Mouse (Mus musculus) heart, embryonic 15.5 days (tissue): ENCODE data around the gene Ifi35. TPM values are rescaled to one million over a fixed set of nuclear protein-coding genes. Genes with fewer than 3 reads are reported as not detected.
"Not testable (repeated sequence)": the region's sequence is repeated elsewhere in the genome, so short reads cannot be mapped to it uniquely, and the experiment has no call there.

Experiments
- ATAC-seq: fragments of 200-750 bp; cut with Nextera tagmentation; replicated peaks from 2 replicates; pipeline ENCODE4 v1.8.0; 2017; ENCODE audit warnings: low read depth, moderate TSS enrichment; ENCODE audit not compliant: insufficient number of reproducible peaks, insufficient read depth, low FRiP score
- H3K27ac ChIP-seq: fragments of 300-500 bp; sonication (generic); 2 replicates; pipeline ENCODE4 v1.5.1; 2015; ENCODE audit warnings: mild to moderate bottlenecking, inconsistent platforms
- H3K27me3 ChIP-seq: fragments of 300-500 bp; sonication (generic); 2 replicates; pipeline ENCODE4 v1.6.1; 2015; ENCODE audit warnings: inconsistent platforms
- H3K36me3 ChIP-seq: fragments of 300-500 bp; sonication (generic); 2 replicates; pipeline ENCODE4 v1.6.1; 2015; ENCODE audit warnings: mild to moderate bottlenecking, inconsistent platforms
- H3K4me1 ChIP-seq: fragments of 300-500 bp; sonication (generic); replicated peaks from 2 replicates; pipeline ENCODE4 v1.6.1; 2015; ENCODE audit warnings: inconsistent platforms
- H3K4me2 ChIP-seq: fragments of 300-500 bp; sonication (generic); 2 replicates; pipeline ENCODE4 v1.6.1; 2015; ENCODE audit warnings: inconsistent platforms, mild to moderate bottlenecking, moderate library complexity
- H3K4me3 ChIP-seq: fragments of 300-500 bp; sonication (generic); 2 replicates; pipeline ENCODE4 v1.5.1; 2015; ENCODE audit warnings: mild to moderate bottlenecking, inconsistent platforms
- H3K9ac ChIP-seq: fragments of 300-500 bp; sonication (generic); 2 replicates; pipeline ENCODE4 v1.6.1; 2015; ENCODE audit warnings: mild to moderate bottlenecking, inconsistent platforms
- H3K9me3 ChIP-seq: fragments of 300-500 bp; sonication (generic); replicated peaks from 2 replicates; pipeline ENCODE4 v1.6.1; 2016; ENCODE audit warnings: inconsistent platforms
- WGBS: fragments of 180-500 bp; shearing (Covaris S2); methylation state at CpG from one replicate; pipeline ENCODE4 v1.1.7; 2015; ENCODE audit warnings: mixed read lengths; 5-methylcytosine and 5-hydroxymethylcytosine counted together
- polyA plus RNA-seq: library from polyadenylated mRNA; unstranded; fragments of >200 nt; fragmentation: Nextera tagmentation; extraction: Ambion mirVana; gene quantifications from 2 replicates; pipeline ENCODE4 v1.2.1, GENCODE M21; 2015

Gene Ifi35
- polyA plus RNA-seq, 1 experiment from 2014 or later: 18.0 TPM

DNA sequence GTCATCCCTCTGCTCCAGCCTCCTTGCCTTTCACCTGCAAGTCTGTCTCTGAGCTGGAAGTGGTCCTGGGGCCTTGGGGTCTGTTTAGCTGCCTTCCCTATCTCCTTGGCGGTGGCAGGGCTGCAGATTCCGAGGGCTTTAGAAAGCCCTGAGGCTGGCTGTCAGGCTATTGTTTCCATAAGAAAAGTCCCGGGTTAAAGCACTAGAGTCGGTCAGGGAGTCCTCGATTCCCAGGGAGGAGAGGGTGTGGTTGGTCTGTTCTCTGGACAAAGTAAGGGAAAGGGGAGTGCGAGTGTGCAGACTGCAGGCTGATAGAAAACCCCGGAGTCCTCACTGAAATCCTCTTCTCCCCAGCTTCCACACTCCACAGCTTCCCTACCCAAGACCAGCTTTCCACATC is 22.0 kb downstream of the Ifi35 start:
- 32% methylated on average over 7 of the region's 7 CpGs for WGBS
- Histone ChIP-seq H3K4me2 (no peak overlapping the region), H3K36me3 (no peaks in the 10 kb centered on the region), H3K27ac (no peak overlapping the region), H3K9ac (no peak overlapping the region), H3K4me3 (no peak overlapping the region), H3K4me1 (peaks cover 28% of the 10 kb centered on the region), H3K27me3 (no peaks in the 10 kb centered on the region), H3K9me3 (no peaks in the 10 kb centered on the region)
- no peak for ATAC-seq

DNA sequence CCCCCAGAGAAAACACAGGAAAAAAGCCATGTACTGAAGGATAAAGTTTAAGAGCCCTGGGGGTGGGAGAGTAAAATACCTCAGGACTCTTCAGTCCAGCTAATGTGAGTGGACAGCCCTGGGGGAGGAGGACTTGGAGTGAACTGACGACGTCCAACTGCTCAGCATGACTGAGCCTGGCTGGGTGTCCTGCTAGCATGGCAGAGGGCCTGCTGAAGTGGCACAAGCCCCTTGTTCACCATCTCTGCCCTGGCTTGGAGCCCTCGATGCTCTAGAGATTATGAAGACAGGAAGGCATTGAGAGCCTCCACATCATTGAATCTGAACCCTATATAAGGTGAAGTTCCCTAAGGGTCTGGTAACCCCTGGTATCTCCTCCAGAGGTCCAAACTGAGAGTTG is 23.7 kb downstream of the Ifi35 start:
- no peaks in the 10 kb centered on the region for H3K36me3 ChIP-seq
- no peak overlapping the region for H3K4me2 ChIP-seq
- ATAC-seq: no peak
- 44% methylated on average over 3 of the region's 3 CpGs for WGBS
- H3K27me3 ChIP-seq: no peaks in the 10 kb centered on the region
- no peaks in the 10 kb centered on the region for H3K9me3 ChIP-seq
- no peak overlapping the region for H3K4me3 ChIP-seq
- no peak overlapping the region for H3K27ac ChIP-seq
- no peak overlapping the region for H3K9ac ChIP-seq
- peaks cover 20% of the 10 kb centered on the region for H3K4me1 ChIP-seq

DNA sequence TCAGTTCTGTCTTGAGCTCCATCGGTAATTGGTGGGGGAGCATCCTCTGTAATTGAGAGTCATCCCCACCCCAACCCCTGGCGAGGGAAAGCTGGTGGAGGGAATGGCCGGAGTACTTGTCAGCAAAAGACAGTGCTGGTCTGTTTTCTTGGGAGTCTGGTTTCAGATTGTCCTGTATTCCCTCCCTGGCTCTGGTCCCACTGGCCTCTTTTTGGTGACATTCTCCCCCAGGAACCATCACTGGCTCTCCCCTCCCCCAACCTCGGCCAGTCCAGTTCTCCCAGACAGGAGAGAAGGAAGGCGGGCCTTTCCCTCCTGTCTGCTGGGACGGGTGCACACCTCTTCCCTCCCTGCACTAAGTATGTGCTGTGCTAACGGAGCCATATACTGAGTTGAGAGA is 24.1 kb downstream of the Ifi35 start:
- WGBS: 47% methylated on average over 7 of the region's 7 CpGs
- H3K9me3 ChIP-seq: no peaks in the 10 kb centered on the region
- H3K36me3 ChIP-seq: no peaks in the 10 kb centered on the region
- no peaks in the 10 kb centered on the region for H3K27me3 ChIP-seq
- H3K4me2 ChIP-seq: no peak overlapping the region
- no peak for ATAC-seq
- H3K4me3 ChIP-seq: no peak overlapping the region
- H3K9ac ChIP-seq: no peak overlapping the region
- H3K27ac ChIP-seq: no peak overlapping the region
- H3K4me1 ChIP-seq: peaks cover 16% of the 10 kb centered on the region

DNA sequence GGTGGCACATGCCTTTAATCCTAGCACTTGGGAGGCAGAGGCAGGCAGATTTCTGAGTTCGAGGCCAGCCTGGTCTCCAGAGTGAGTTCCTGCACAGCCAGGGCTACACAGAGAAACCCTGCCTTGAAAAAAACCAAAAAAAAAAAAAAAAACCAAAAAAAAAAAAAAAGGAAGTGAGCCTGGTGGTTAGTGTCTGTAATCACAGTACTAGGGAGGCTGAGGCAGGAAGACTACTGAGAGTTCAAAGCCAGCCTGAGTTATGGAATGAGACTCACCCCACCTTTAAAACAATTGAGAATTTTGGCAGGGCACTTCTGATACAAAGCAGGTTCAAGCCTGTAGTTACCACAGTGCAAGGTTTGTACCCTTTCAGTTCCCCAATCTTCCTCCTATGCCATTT is 25.5 kb downstream of the Ifi35 start:
- not testable (repeated sequence) for H3K4me3 ChIP-seq, H3K9me3 ChIP-seq, H3K4me2 ChIP-seq, H3K9ac ChIP-seq, H3K36me3 ChIP-seq, H3K27ac ChIP-seq, H3K27me3 ChIP-seq, ATAC-seq, H3K4me1 ChIP-seq
- 55% methylated on average over 1 of the region's 1 CpGs for WGBS

DNA sequence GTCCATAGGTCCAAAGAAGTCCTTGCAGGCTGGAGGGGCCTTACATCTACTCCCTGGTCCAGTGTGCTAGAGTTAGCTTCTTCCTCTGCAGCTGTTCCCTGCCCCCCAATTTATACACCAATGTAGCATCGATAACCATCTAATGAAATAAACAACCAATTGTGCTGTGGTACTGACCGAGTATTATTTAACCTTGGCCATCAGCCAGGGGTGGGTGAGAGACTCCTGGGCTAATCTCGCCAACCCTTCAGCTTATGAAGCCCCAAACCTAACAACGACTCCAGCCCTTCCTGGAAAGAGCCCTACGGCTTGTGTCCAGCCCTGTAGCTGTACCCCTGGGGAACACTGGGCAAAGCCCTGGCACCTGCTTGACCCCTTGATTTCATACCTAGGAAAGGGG is 26.1 kb downstream of the Ifi35 start:
- Histone ChIP-seq H3K9me3 (no peaks in the 10 kb centered on the region), H3K4me2 (no peak overlapping the region), H3K4me3 (no peak overlapping the region), H3K27ac (no peak overlapping the region), H3K4me1 (peaks cover 8% of the 10 kb centered on the region), H3K36me3 (no peaks in the 10 kb centered on the region), H3K9ac (no peak overlapping the region), H3K27me3 (no peaks in the 10 kb centered on the region)
- no peak for ATAC-seq
- 62% methylated on average over 5 of the region's 5 CpGs for WGBS

DNA sequence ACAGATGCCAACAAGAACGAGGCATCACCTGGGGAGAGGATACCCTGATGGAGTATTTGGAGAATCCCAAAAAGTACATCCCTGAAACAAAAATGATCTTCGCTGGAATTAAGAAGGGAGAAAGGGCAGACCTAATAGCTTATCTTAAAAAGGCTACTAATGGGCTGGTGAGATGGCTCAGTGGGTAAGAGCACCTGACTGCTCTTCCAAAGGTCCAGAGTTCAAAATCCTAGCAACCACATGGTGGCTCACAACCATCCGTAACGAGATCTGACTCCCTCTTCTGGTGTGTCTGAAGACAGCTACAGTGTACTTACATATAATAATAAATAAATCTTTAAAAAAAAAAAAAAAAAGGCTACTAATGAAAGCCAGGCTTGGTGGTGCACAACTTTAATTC is 28.2 kb downstream of the Ifi35 start:
- H3K27me3 ChIP-seq, H3K9me3 ChIP-seq, H3K9ac ChIP-seq, H3K4me3 ChIP-seq, H3K4me2 ChIP-seq, ATAC-seq, H3K36me3 ChIP-seq, H3K27ac ChIP-seq: not testable (repeated sequence)
- WGBS: 86% methylated on average over 4 of the region's 4 CpGs
- H3K4me1 ChIP-seq: peaks cover 17% of the 10 kb centered on the region

DNA sequence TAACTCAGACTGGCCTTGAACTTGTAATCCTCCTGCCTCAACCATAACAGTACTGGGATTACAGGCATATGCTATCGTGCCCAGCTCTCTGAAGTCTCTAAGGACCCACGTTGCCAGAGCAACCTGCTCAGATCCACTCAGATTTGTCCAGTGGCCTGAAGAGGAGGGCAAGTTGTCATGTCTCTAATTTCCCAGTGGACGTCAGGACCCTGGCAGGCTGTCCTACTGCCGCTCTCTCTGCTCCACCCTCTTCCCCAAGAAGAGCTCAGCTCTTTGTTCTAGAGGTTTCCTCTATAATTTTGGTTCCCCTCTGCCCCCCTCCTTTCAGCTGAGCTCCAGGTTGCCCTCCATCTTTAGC is 29.0 kb downstream of the Ifi35 start:
- H3K4me2 ChIP-seq: no peak overlapping the region
- no peaks in the 10 kb centered on the region for H3K36me3 ChIP-seq
- H3K27me3 ChIP-seq: no peaks in the 10 kb centered on the region
- peaks cover 20% of the 10 kb centered on the region for H3K4me1 ChIP-seq
- H3K9ac ChIP-seq: no peak overlapping the region
- no peak overlapping the region for H3K27ac ChIP-seq
- WGBS: 66% methylated on average over 4 of the region's 4 CpGs
- no peak for ATAC-seq
- no peak overlapping the region for H3K4me3 ChIP-seq
- no peaks in the 10 kb centered on the region for H3K9me3 ChIP-seq

DNA sequence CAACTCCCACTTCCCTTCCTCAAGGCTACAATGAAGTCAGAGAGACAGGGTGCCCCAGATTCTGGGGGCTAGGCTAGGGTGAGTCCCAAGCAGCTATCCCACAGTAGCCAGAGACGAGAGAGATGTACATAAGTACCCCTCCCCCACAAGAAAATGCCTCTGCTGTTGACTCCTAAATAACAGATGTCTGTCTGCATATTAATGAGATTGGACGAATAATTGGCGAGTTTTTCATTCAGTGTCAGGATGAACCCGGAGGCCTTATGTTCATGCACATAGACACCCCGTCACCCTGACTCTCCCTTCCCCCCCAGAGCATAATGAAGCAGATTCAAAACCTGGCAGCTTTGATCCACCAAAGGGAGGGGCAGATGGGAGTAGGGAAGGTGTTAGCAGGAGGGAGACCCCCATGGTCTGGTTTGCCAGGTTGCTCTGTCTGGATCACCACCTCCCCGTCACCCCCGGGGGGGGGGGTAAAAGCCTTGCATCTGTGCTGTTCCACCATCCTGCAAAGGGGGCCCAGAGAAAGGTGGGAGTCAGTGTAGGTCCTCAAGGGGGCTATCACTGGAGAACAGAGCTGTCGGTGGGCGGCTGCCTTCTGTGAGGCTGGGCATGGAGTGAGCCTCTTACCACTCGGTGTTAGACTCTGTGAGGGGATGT is 29.5 kb downstream of the Ifi35 start:
- no peak overlapping the region for H3K9ac ChIP-seq
- no peak overlapping the region for H3K27ac ChIP-seq
- no peak for ATAC-seq

DNA sequence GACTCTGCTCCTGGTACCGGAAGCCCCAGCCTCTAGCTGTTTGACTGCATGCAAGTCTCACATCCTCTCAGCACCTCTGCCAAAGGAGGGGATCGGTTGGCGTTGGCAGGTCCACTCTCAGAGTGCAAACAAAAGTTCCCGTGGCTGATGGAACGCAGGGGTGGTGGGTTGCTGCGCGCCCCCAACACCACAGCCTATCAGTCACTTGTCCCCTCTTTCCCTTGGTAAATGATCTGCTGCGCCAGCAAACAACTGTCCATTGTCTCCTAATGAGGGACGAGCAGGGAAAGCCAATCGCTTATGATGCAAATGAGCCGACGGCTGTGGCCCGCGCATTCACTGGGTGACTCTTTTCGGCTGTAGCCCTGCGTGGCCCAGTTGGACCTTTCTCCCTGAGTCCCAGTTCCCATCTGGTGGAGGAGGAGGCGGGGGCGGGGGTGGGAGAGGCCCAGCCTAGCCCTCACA is 31.0 kb downstream of the Ifi35 start:
- WGBS: 16% methylated on average over 18 of the region's 18 CpGs
- peak overlapping the region; percentile 22 for H3K4me3 ChIP-seq
- H3K27me3 ChIP-seq: no peaks in the 10 kb centered on the region
- no peak overlapping the region for H3K9ac ChIP-seq
- peak overlapping the region; percentile 49 for H3K4me2 ChIP-seq
- no peaks in the 10 kb centered on the region for H3K9me3 ChIP-seq
- no peak for ATAC-seq
- no peaks in the 10 kb centered on the region for H3K36me3 ChIP-seq
- H3K27ac ChIP-seq: no peak overlapping the region
- H3K4me1 ChIP-seq: peaks cover 20% of the 10 kb centered on the region

More for the DNA sequence above, 29.5 kb downstream of the Ifi35 start:
- Histone ChIP-seq H3K36me3 (no peaks in the 10 kb centered on the region), H3K4me3 (no peak overlapping the region), H3K4me1 (peaks cover 20% of the 10 kb centered on the region), H3K27me3 (no peaks in the 10 kb centered on the region), H3K9me3 (no peaks in the 10 kb centered on the region), H3K4me2 (no peak overlapping the region)
- 65% methylated on average over 10 of the region's 10 CpGs for WGBS

DNA sequence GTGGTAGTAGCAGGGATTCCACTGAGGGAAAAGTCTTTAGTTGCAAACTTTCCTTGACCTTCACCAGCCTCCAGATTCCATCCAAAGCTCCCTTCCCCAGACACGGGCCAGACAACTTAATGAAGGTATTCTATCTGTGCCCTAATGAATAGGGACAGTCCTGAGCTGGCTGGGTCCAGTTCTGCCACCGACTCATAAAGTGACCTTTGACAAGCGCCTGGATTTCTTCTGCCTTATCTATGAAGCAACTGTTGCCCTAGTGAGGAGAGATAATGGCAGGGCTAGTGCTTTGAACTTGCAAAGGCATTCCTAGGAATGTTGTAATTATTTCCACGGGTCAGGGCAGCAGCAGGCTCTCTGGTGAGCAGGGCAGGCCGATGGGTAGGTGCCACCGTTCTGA is 32.7 kb downstream of the Ifi35 start:
- Histone ChIP-seq H3K9me3 (no peaks in the 10 kb centered on the region), H3K4me3 (no peak overlapping the region), H3K27me3 (no peaks in the 10 kb centered on the region), H3K4me2 (no peak overlapping the region; the same call in 1 of the 2 replicates), H3K4me1 (peaks cover 29% of the 10 kb centered on the region), H3K27ac (peak overlapping the region; percentile 61), H3K9ac (no peak overlapping the region), H3K36me3 (no peaks in the 10 kb centered on the region)
- ATAC-seq: peak; percentile 42; the same call in 1 of the 2 replicates
- WGBS: 5% methylated on average over 6 of the region's 6 CpGs

DNA sequence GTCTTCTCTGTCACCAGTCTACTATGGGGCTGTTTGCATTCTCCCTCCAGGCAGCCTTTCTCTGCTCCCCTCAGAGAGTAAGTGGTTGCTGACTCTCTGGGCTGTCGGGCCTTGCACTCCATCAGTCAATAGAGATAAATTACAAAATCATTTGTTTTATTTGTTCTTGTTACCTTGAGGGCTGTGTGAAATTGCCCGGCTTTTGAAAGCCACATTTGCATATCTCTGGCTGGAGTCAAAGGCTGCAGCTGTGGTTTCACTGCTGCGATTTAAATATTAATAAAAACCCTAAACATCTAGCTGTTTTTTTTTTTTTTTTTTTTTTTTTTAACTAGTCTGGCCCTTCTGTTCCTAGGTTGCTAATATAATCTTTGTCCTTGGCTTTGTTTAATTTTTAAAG is 35.6 kb downstream of the Ifi35 start:
- 48% methylated on average over 3 of the region's 3 CpGs for WGBS
- H3K9me3 ChIP-seq: no peaks in the 10 kb centered on the region

DNA sequence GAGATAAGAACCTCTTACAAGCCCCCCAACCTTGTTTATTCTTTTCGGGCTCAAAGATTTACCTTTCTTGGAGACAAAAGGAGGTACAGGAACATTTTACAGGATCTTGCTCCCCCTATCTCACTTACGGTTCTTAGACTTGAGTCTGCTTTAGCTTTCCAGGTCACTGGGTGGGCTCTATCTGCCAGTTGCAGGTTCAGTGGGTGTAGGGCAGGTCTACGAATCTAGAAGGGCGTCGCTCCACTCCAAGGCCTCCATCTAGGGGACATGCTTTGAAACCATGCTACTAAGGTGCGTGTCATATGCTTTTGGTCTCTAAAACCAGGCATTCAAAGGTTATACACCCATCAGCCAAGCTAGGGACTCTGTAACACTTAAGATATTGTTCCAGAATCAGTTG is 36.0 kb downstream of the Ifi35 start:
- Histone ChIP-seq H3K27me3 (no peaks in the 10 kb centered on the region), H3K36me3 (0 out of 2 replicates have a peak, but pooled peaks cover 5% of the 10 kb centered on the region), H3K4me2 (no peak overlapping the region), H3K4me3 (no peak overlapping the region), H3K4me1 (peaks cover 28% of the 10 kb centered on the region), H3K9me3 (no peaks in the 10 kb centered on the region), H3K27ac (no peak overlapping the region), H3K9ac (no peak overlapping the region)
- WGBS: 74% methylated on average over 6 of the region's 6 CpGs
- no peak for ATAC-seq

More for the DNA sequence above, 35.6 kb downstream of the Ifi35 start:
- no peaks in the 10 kb centered on the region for H3K27me3 ChIP-seq
- no peak overlapping the region for H3K9ac ChIP-seq
- 0 out of 2 replicates have a peak, but pooled peaks cover under 1% of the 10 kb centered on the region for H3K36me3 ChIP-seq
- H3K4me1 ChIP-seq: peaks cover 33% of the 10 kb centered on the region
- ATAC-seq: no peak
- H3K27ac ChIP-seq: no peak overlapping the region
- no peak overlapping the region for H3K4me2 ChIP-seq
- no peak overlapping the region for H3K4me3 ChIP-seq
